Mouse (Mus musculus) cerebellum, adult 2 months (tissue): ENCODE measurements around the gene Sipa1.

ENCODE experiments used
- CTCF ChIP-seq: fragments of 200-500 bp; IDR thresholded peaks from 2 replicates; pipeline ENCODE4 v1.5.1; 2011; ENCODE audit warnings: low read depth, mild to moderate bottlenecking, control low read depth, low read length, moderate library complexity, borderline replicate concordance; ENCODE audit not compliant: insufficient read depth
- POLR2A ChIP-seq: fragments of 200-500 bp; IDR thresholded peaks from 2 replicates; pipeline ENCODE4 v1.6.1; 2011; ENCODE audit warnings: low read length, control low read depth, borderline replicate concordance; ENCODE audit not compliant: insufficient read depth

DNA sequence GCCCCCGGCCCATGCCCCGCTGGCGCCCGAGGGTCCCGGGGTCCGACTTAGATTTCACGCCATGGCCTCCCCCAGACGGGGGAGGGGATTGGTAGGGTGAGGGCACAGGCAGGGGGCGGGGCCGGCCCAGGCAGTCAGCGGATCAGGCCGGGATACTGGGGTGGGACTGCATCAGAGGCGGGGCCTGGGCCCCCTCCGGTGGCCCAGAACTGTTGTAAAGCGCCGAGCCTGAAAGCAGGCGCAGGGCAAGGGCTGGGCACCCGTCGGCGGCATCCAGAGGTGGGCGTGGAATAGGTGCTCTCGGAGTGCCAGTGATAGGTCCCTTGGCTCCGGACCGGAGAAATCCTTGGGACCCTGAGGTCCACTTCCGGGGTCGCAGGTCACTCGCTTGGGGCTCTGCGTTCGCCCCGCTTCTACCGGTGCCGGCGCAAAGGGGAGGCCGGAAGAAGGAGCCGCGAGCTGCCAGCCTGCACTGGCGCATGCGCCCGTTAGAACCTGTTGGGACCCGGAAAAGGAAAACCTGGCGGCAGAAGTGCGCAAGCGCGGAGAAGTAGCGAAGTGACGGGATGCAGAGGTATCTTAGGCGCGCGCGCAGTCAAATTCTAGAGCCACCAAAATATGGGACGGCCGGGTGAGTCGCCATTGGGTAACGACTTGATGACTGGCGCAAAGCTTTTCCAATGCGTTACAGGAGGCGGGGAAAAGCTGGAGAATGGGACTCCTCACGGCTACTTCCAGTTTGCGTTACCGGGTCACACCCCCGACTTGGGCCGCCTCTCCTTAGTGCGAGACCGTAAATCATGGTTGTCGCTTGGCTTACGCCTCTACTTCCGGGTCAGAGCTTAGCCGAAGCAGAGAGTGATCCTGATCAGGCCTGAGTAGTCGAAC lies 24.9 kb upstream of the Sipa1 start, which contains the start of the genes Map3k11 and Pcnx3:
- TF ChIP-seq POLR2A (peak; percentile 62; the same call in 1 of the 2 replicates), CTCF (no peak)
